Mouse (Mus musculus): ENCODE results near the gene Asxl1.

Asxl1 gene

DNA sequence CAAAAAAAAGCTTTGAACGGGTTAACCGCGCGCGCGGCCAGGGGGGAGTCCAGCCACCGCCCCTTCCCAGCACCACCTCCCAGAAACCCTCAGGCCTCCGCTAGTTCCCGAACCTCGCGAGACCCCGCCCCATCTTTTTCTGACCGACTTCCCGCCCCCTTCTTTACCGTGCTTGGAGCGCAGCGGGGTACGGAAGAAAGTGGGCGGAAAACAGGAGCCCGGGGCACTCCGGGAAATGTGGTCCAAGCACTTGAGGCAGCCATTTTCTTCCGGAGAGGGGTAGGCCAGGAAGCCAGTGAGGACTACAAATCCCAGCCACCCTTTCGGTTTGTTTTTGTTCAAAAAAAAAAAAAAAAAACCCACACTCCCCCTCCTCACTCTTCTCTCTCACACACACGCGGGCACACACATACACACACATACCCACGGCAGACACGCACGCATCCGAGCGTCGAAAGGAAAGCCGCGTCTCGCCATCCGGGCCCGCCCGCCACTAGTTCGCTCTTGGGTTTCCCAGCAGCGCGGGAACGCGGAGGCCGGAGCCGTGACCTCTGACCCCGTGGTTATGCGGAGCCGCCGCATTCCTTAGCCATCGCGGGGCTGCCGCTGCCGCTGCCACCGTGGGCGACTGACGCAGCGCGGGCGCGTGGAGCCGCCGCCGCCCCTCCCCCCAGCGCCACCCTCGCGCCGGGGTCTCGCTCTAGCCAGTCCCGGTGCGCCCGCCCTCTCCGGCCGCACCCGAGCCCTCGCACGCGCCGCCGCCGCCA lies at the start of gene Asxl1:
Gene Asxl1, plus strand, starts transcription at position 376 of the 767 bp plus-strand sequence.
- DNase-seq (ENCODE audit: low spot score in 2 of 2): peak; percentile 91 to 94

DNA sequence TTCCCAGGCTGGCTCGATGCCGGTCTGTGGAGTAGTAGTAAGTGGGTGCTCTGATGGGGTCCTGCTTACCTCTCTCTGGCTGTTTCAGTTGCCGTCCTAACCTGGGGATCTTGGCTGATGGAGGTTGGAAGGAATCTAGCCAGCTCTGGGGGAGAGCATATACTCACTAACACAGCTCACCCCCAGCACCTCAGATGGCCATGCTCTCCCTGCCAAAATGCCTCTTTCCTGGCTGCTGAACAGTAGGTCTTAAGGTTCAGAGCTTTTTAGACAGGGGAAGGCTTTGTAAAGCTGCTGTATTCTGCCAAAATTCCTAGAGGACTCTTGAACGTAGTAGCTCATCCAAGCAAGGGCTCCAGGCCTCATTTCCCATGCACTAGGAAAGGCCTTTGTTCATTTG lies 47.9 kb upstream of the Asxl1 start:
- DNase-seq (ENCODE audit: low spot score in 2 of 2): no peak

DNA sequence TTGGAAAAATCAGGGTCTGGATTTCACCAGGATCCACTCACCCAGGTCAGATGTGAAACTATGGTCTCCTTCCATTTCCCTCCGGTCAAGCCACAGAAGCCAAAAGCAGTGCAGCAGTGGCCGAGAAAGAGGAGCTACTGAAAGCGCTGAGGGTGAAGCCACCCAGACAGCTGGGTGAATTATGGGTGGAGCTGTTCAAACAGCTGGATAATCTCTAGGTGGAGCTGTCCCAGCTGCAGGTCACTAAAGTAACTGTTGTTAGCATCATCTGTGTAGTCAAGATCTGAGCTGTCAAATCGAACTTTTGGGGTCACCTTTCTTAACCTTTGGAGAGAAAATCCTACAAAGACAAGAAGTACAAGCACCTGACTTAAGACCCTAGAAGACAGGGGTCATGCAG lies 47.2 kb upstream of the Asxl1 start:
- no peak for DNase-seq (ENCODE audit: low spot score in 2 of 2)

DNA sequence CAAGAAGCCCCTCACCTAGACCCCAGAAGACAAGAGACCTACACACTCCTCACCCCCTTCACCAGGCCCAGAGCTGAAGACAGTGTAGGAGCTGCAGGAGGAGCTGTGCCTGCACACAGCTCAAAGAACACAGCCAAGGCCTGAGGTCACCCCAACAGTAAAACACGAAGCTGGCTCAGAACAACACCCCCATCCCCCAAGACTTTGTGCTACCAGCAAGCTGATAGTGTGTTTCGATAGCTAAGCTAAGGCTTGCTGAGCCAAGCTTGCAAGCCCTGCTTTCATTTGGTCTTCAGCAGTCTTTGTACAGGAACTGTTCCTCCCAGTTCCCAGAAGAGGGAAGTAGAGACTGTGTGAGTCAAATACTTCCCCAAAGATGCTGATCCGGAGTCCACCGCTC lies 46.8 kb upstream of the Asxl1 start:
- DNase-seq (ENCODE audit: low spot score in 2 of 2): no peak

DNA sequence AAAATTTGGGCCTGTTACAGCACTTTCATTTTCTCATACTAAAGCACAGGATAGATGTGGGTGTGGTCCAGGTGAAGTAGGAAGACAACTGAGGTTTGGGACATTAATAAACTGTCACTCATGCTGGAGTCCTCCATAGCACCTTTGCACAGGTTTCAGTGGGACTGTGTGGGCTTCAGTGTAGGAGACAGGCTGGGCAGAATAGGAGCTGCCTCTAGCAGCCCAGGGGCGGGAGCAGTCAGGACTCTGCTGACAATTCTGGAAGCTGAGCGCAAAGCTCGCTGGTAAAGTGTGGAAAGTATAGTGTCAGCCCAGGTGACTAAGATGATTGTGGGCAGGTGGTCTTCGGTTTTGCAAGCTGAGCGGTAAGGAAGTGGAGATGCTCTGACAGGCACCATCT lies 44.5 kb upstream of the Asxl1 start:
- DNase-seq (ENCODE audit: low spot score in 2 of 2): no peak

DNA sequence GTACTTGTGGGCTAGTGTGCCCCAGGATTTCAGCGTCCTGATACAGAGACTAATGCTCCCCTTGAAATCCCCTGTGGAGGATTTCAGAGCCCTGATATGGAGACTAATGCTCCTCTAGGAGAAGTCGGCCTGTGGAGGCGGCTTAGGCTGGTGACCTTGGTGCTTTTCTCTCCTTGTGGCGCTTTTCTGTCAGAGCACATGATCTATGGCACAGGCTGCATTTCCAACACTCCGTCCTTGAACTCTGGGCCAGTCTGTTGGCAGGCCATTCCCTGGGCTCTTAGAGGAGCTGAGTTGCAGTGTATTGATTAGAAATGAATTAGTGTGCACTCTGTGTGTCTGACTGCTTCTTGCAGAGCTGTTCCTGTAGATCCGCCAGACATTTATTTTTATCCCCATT lies 40.4 kb upstream of the Asxl1 start:
- no peak for DNase-seq (ENCODE audit: low spot score in 2 of 2)

DNA sequence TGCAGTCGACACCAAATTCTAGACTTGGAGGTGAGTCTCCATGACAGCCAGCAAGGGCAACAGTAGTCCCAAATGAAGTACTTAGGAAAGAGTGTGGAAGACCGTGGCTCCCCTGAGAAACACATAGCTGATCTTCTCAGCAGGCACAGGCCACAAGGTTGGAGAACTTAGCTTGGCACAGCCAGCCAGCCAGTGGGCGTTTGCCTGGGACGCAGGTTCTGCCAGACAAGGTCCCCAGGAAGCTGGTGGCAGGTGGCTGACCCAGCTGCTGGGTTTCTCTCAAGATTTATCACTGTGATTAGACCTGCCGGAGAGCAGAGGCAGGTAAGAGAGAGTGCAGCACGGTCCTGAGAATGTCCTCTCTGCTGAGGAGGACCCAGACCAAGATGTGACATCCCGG lies 37.0 kb upstream of the Asxl1 start:
- no peak for DNase-seq (ENCODE audit: low spot score in 2 of 2)

DNA sequence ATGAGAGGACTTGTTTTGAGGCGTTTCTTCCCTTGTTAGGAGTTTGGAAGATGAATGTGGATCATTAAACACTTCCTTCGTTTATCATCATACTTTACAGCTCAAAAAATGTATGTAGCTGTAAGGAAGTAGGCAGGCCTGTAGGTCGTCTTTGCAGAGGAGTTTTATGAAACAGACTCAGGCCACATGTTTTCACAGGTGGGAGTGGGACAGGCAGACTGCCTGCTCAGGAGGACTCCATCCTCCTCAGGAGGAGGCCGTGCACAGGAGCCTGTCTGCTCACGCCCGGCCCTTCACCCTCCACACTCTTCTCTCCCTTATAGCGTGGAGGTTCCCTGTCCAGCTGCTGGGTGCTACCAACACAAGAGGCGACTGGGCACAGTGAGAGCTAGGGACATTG lies 36.5 kb upstream of the Asxl1 start:
- DNase-seq (ENCODE audit: low spot score in 2 of 2): no peak

DNA sequence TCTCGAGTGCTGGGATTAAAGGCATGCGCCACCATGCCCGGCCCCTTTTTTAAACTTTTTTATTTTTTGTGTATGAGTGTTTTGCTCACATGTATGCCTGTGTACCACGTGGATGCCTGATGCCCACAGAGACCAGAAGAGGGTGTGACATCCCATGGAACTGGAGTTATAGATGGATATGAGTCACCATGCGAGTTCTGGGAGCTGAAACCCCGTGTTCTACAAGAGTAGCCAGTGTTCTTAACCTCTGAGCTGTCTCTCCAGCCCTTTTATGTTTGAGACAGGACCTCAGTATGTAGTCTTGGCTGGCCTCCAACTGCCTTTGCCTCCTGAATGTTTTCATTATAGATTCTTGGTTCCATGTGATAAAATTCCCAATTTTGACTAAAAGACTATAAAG lies 35.4 kb upstream of the Asxl1 start:
- DNase-seq (ENCODE audit: low spot score in 2 of 2): no peak

DNA sequence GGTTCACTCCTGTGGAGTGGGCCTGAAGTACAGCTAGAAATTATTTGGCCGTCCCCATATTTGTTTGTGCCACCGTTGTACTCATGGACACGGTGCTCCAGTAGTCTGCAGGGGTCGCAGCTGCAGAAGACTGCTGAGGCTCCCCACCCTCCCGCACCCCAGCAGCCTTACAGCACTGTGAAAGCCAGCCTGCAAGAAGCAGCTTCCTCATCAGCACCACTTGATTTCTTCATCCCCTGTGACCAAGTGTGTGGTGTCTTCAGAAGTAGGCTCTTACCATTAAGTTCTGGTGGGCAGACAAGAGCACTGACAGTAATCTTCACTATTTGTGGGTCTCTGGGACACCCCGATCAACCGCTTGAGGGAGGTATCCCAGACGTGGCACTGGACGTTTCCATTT lies 32.7 kb upstream of the Asxl1 start:
- DNase-seq (ENCODE audit: low spot score in 2 of 2): no peak

DNA sequence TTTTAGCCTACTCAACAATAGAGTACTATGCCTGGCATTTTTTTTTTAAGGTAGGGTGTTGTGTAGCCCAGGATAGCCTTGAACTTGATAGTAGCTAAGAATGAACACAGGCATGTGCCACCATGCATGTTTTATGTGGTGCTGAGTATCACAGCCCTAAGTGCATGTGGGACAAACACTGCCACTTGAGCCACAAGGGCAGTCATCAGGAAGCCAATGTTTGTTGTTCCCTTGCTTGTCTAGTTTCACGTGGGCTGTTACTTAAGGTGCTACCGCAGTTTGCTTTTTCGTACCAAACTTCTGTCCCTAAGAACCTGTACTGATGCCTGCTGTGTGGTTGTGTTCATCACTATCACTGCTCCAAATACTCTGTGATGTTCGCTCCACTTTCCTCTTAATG lies 27.2 kb upstream of the Asxl1 start:
- DNase-seq (ENCODE audit: low spot score in 2 of 2): no peak

DNA sequence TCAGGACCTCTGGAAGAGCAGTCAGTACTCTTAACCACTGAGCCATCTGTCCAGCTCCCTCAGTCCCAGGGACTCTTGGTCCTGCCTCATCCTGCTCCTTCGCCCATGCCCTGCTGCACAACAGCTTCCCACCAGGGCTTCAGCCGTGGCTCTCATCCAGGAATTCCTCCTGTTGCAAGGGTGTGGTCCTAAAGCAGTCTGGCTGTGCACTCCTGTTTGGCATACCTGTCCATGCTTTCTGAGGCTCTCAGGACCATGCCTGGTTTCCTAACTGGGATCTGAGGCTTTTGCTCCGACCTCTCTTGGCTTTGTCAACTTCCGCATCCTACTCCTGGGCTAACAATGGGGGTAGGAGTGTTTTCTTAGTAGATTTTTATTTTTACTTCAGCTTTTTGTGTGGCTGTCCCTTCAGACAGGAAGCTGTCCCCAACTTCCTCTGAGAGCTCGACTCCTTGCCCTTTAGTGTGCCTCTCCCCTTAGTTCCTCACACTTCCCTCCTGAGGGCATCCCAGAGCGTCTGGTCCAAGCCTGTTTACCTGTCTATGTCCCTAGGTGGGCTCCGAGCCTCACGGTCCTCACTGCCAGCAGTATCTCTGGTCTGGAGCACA lies 26.5 kb upstream of the Asxl1 start:
- DNase-seq (ENCODE audit: low spot score in 2 of 2): no peak

DNA sequence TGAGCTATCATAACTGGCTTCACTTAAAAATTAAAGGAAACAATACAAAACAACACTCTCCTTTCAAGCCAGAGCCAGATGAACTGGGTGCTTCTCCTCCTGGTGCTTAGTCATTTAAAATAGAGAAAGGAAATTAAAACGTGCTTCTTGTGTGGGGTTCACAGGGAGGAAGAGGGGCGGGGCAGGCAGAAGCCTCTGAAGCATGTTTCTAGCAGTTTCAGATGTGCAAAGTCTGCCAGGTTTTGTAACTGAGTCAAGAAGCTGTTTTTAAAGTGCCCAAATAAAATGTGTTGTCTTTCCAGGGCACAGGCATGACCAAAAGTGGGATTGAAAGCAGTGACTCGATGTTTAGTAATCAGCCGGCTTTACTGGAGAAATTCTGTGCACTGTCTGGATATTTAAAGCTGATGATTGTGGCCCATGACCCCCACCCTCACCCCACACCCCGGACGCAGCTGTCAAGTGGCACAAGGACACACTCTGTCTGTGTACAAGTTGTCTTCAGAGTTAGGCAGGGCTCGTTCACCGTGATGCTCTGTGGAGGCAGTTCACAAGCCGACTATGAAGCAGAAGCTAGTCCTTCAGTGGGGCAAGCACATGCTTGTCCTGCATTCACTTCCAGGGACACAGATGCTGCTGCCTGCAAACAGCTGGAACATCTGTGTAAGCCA lies 19.8 kb upstream of the Asxl1 start:
- DNase-seq (ENCODE audit: low spot score in 2 of 2): no peak

DNA sequence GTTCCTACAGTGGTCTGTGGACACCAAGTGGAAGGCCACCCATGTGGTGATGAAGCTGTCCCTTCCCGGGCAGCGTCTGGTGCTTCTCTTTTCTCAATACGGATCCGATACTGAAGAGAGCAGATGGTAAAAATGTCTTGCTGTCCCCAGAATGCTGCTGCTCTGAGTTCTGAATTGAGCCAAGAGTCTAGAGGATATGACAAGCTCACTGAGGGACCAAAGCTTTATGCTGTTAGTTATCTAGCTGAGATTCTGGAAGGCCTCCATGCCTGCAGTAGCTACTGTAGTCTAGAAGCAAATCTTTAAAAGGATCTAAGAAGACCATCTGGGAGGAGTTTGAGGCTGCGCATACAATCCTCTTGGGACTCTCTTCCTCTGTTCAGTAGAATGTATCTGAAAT lies 13.4 kb upstream of the Asxl1 start:
- no peak for DNase-seq (ENCODE audit: low spot score in 2 of 2)

DNA sequence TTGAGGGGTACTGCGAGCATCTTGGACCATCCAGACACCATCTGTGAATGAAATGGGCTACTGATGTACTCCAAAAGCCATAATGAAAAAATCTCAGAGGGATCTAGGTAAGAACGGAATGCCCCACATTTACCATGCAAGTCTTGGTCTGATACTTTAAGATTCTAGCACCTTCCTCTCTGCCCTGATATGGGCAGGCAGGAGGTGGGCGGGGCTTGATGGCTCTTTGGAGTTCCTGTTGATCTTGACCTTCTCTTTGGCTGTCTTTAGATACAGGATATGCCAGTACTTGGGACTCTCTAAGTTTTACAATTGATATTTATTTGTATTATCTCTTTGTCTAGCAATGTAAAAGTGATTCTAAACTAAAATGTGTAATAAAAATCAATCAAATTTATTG lies 12.6 kb upstream of the Asxl1 start:
- DNase-seq (ENCODE audit: low spot score in 2 of 2): no peak

DNA sequence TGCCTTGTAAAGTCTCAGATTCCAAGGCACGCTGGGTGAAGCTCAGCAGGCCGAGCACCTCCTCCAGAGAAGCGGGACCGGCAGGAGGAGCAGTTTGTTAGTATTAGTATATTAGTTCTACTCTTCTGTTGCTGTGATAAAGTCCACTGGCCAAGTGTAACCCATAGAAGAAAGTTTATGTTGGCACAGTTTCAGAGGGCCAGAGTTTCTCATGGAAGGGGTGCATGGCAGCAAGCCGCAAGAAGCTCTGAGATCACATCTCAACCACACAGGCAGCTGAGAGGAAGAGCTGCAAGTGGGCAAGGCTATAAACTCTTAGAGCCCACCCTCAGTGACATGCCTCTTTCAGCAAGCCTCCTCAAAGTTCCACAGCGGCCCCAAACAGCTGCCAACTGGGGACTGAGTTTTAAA lies 11.8 kb upstream of the Asxl1 start:
- DNase-seq (ENCODE audit: low spot score in 2 of 2): no peak

DNA sequence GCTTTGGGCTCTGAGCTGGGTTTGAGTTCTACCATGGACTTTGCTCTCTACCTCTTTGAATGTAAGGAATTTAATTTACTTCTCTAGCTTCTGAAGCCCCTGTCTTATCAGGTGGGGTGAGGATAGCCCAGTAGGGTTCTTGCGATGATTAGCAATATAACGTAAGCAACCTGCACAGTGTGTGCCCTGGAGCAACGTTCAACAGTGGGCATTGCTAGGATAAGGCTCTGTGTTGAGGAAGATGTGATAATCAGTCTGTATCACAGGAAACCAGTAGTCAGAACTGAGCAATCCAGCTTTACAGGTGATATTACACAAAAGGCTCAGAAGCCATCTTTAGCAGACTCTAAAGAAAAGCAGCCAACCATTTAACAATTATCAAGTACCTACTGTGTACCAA lies 11.3 kb upstream of the Asxl1 start:
- no peak for DNase-seq (ENCODE audit: low spot score in 2 of 2)

DNA sequence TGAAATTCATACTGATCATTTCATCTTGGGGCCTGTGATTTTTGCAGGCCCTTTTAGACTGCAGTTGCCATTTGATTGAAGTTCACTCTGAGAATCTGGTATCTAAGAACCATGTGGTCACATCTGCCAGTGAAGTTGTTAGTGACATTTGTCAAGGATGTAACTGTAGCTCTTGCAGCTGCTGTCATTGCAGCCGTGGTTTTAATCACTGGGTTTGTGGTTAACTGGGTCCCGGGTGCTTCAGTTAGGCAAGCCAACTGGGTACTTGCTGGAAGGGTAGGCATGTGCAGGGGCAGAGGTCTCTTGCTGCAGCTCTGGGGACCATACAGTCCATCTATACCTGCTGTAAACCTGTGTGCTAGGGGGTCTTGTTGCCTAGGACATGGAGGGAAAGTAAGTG lies 9.5 kb upstream of the Asxl1 start:
- peak in 1 of 2 experiments; percentile 12 for DNase-seq (ENCODE audit: low spot score in 2 of 2)

DNA sequence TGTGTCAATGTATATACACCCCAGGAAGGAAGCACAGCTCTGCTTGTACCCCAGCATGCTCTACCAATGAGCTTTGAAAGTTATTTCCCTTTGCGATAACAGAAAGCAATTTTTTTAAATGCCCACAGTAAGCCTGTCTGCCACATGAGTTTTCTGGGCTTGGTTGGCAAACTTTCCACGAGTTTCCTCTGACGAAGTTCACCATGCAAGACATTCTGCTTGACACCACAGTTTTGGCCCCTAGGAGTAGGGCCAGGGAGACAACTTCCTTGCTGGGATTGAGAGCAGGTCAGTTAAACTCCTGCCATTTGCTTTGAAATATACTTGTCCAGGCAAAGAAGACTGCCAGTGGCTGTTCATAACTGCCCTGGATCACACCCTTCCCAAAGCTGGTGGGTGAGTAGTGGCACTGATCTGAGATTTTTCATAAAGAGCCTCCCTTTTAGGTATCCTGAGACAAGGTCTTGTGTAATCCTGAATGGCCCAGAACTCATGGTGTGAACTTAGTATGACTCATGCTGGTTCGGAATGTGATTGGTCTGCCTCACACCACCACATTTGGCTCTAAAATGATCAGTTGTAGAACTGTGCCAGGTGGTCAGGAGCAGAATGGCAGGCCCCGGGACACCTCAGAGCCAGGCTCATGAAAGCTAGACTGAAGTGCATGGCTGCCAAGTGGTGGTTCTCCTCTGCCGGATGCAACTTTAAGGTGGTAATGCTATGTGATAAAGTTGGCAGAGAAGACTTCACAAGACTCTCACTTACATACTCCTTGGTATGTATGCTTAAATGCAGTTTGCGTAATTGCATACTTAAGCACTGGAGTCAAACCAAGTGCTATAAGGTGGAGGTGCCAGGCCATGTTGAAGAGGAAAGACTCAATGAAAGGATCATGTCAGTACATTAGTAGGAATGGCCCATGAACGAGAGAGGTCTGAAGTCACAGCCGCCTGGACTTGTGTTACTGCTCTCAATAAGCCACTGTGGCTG lies 7.0 kb upstream of the Asxl1 start:
- DNase-seq (ENCODE audit: low spot score in 2 of 2): no peak

DNA sequence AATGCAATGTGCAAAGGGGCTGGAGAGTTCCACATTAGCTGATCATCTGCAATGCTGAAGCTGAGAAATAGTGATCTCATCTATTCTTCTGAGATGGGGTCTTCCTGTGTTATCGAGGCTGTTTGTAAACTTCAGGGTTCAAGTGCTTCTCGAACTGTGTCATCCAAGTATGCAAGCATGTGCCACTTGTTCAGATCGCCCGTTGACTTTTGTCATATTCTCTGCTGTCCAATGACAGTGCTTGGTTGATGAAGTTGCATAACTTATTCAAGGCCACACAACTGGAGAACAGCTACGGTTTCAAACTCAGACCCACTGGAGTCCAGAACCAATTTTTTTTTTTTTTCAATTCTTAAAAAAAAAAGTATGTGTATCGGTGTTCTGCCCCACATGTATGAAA lies 3.5 kb upstream of the Asxl1 start:
- no peak for DNase-seq (ENCODE audit: low spot score in 2 of 2)

DNA sequence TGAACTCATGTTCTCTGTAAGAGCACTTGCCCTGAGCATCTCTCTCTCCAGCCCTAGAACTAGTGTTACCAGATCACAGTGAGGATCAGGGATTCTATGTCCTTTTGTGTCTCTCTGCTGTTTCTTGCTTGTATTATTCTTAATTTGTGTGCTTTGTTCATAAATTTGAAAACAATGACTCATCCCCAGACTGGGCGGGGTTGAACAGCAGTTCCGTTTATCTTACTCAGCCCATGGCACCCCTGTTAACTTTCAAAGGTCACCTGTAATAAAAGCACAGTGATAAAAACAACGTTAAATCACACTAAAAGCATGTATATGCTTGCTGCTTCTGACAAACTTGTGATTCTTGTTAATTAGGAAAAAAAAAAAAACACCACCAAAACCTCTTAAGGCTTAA lies 3.0 kb upstream of the Asxl1 start:
- DNase-seq (ENCODE audit: low spot score in 2 of 2): no peak

DNA sequence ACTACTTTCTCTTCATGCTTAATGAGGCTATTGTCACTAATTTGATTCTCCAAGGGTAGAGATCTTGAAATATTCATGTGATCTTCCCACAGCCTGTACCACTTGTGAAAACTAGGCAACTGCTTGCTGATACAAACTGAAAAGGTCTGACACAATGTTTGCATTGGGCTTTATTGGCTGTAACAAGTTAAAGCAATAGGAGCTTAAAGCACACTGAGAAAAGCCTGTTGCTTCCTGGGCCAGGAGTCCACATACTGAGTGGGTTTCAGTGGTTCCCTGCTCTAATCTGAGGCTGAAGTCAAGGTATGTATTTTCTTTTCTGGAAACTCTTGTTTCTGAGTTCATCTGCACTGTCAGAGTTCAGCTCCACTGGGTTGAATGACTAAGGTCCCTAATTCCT lies 2.4 kb upstream of the Asxl1 start:
- no peak for DNase-seq (ENCODE audit: low spot score in 2 of 2)

All from natural killer cell, adult 2 months (primary cell).